Mouse (Mus musculus) spleen, adult 2 months (tissue): Measurements from ENCODE around the gene Hist1h2ak. TPM values are rescaled to one million over a fixed set of nuclear protein-coding genes. Genes with fewer than 3 reads are reported as not detected.
"Not testable (repeated sequence)": the region's sequence is repeated elsewhere in the genome, so short reads cannot be mapped to it uniquely, and the experiment has no call there.

Experiments
- DNase-seq, 2 experiments: peaks; one replicate each; pipeline versions ENCODE4 v3.0.0 to v3.0.0-alpha.2; 2012 to 2021; ENCODE audit warnings: low spot score in 2 of 2, low read depth in 1 of 2
- H3K27ac ChIP-seq: fragments of 200-500 bp; 2 replicates; pipeline ENCODE4 v1.5.1; 2012; ENCODE audit warnings: low read length, inconsistent platforms; ENCODE audit not compliant: insufficient read depth
- H3K27me3 ChIP-seq: fragments of 200-500 bp; 2 replicates; pipeline ENCODE4 v1.6.1; 2012; ENCODE audit warnings: mild to moderate bottlenecking, moderate library complexity, low read length, inconsistent platforms; ENCODE audit not compliant: control insufficient read depth, insufficient read depth
- H3K36me3 ChIP-seq: fragments of 200-500 bp; 2 replicates; pipeline ENCODE4 v1.6.1; 2012; ENCODE audit warnings: mild to moderate bottlenecking, low read length, inconsistent platforms; ENCODE audit not compliant: control insufficient read depth, insufficient read depth
- H3K4me1 ChIP-seq: fragments of 200-500 bp; 2 replicates; pipeline ENCODE4 v1.6.1; 2011; ENCODE audit warnings: inconsistent platforms; ENCODE audit not compliant: control insufficient read depth, insufficient read depth, insufficient read length
- H3K4me3 ChIP-seq: fragments of 200-500 bp; 2 replicates; pipeline ENCODE4 v1.5.1; 2011; ENCODE audit warnings: mild to moderate bottlenecking, inconsistent platforms; ENCODE audit not compliant: insufficient read depth, insufficient read length; ENCODE audit errors: extremely low read depth
- CTCF ChIP-seq: fragments of 200-500 bp; IDR thresholded peaks from 2 replicates; pipeline ENCODE4 v1.5.1; 2011; ENCODE audit warnings: mild to moderate bottlenecking, inconsistent platforms; ENCODE audit not compliant: insufficient read depth, insufficient read length, insufficient replicate concordance; ENCODE audit errors: extremely low read depth
- POLR2A ChIP-seq: fragments of 200-500 bp; IDR thresholded peaks from 2 replicates; pipeline ENCODE4 v1.6.1; 2011; ENCODE audit warnings: low read depth, low read length, inconsistent platforms
- WGBS: fragments of 180-500 bp; shearing (Covaris S2); methylation state at CpG from one replicate; pipeline ENCODE4 v1.1.7; 2018; 5-methylcytosine and 5-hydroxymethylcytosine counted together
- polyA plus RNA-seq: library from polyadenylated mRNA; depleted of rRNA; stranded (reverse); fragments of >200 nt; gene quantifications from 2 replicates; pipeline ENCODE4 v1.2.3, GENCODE M21; 2012; rRNA removed

Gene Hist1h2ak
- 51.8 and 65.5 TPM in 2 replicates for polyA plus RNA-seq

DNA sequence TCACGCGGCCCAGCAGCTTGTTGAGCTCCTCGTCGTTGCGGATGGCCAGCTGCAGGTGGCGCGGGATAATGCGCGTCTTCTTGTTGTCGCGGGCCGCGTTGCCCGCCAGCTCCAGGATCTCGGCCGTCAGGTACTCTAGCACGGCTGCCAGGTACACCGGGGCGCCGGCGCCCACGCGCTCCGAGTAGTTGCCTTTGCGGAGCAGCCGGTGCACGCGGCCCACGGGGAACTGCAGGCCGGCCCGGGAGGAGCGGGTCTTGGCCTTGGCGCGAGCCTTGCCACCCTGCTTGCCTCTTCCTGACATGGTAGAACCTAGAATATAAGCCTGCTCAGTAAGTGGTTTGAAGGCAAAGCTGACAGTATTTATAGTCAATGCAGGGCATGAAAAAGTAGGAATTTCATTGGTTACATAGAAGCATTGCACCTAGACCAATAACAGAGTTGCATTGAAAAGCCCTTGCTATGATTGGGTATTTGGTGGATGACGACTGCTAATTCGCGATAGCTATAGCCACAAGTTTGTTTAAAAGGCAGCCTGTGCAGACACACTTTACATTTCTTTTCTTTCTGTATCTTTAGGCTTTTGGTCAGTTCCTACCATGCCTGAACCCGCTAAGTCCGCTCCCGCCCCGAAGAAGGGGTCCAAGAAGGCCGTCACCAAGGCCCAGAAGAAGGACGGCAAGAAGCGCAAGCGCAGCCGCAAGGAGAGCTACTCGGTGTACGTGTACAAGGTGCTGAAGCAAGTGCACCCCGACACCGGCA lies at the start of gene Hist1h2ak, which contains the start of gene Hist1h2bn:
Gene Hist1h2ak, minus strand, starts transcription at position 304 of the 762 bp plus-strand sequence.
Gene Hist1h2bn, plus strand, starts transcription at position 600 of the 762 bp plus-strand sequence.
- H3K27me3 ChIP-seq, H3K4me1 ChIP-seq, H3K36me3 ChIP-seq: not testable (repeated sequence)
- peak; percentile 50; the same call in 1 of the 2 replicates for TF ChIP-seq POLR2A
- H3K27ac ChIP-seq, result peak within 1 kb of the TSS; percentile 92
- H3K4me3 ChIP-seq, result peak within 1 kb of the TSS; percentile 59
- peak; percentile 60 to 90 for DNase-seq
- under 1% methylated on average over 48 of the region's 50 CpGs for WGBS

DNA sequence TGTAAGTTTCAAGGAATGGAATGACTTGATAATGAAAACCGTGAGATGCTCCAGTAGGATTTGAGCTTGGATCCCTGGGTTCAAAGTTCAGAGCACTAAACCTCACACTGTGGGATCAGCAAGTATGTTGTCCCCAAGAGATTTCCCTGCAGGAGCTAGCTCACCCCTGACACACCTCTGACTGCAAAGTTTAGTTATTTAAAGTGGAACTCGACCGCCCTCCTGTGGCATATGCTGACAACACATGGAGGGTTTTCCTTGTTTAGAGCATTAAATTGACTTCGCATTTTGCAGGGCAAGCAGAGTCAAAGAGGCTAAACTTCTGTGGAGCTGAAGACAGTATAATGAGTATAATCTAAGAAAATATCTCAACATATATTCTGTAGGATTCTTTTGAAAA lies 49.4 kb upstream of the Hist1h2ak start:
- not testable (repeated sequence) for H3K27ac ChIP-seq, DNase-seq, H3K4me1 ChIP-seq, H3K36me3 ChIP-seq, H3K27me3 ChIP-seq, H3K4me3 ChIP-seq
- WGBS, result no CpG with 5 or more reads among the region's 4 CpGs

DNA sequence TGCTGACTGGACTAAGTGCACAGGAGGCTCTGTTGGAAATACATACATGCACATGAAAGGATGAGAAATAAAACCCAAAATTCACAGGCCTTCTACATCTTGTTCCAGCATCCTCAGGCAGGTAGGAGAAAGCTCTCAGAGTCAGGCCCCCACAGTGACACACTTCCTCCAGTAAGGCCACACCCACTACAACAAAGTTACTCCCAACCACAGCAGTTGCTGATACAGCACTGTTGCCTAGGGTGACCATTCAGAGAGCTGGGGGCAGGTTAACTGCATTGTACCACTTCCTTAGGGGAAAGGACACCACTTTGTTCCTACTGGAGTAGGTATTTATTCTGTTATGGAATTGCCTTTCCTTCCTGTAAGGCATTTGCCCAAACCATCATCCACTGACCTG lies 43.5 kb upstream of the Hist1h2ak start:
- not testable (repeated sequence) for H3K4me3 ChIP-seq, H3K36me3 ChIP-seq, H3K4me1 ChIP-seq, H3K27me3 ChIP-seq, H3K27ac ChIP-seq, DNase-seq

DNA sequence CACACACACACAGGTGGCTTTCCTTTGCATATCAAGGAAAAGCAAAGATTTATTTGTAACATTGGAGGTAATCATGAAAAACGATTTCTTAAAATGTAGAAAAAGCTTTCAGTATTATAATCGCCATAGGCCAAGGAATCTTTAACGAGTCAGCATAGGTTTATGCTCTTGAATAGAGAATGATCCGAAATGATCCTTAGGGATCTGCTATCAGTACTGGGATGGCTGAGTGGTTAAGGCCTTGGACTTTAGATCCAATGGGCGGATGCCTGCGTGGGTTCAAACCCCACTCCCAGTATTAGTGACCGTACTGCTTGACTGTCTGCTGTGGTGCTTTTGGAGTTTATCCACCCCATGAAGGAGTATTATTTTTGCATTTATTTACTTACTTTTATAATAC lies 42.0 kb upstream of the Hist1h2ak start:
- DNase-seq, result no peak
- WGBS, result 94% methylated on average over 7 of the region's 7 CpGs
- Histone ChIP-seq H3K4me3 (no peak overlapping the region), H3K36me3 (no peaks in the 10 kb centered on the region), H3K4me1 (no peaks in the 10 kb centered on the region), H3K27ac (no peak overlapping the region), H3K27me3 (no peaks in the 10 kb centered on the region)
- no peak for TF ChIP-seq POLR2A

DNA sequence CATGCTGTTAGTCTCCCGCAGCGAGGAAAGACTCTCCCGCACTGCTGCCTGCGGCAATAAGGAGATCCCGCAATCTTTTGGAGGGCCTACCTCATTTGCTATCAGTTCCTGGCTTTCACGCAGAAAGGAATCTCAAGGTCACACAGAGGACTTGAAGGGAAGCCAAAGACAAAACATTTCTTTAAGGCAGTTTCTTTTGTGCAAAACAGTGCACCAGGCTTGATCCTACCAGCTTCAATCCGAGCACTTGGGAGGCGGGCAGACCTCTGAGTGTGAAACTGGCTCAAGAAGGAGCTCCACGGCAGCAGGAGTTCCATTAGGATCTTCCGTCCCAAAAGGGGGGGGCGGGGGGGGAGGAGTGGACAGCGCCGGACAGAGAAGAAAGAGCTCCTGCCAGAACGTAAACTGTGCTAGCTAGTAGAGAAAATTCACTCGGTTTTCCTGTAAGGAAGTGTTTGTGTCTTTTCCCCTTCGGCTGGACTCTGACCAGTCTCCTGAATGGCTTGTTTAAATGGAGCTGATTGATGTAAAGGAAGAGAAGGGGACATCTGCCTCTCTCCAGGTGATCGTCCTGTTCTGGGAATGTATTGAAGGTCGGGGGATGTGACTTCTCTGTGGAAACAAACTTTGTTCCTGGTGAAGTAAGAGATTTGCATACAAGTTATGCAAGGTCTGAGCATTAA lies 37.1 kb upstream of the Hist1h2ak start:
- Histone ChIP-seq H3K4me3 (no peak overlapping the region), H3K36me3 (no peaks in the 10 kb centered on the region), H3K27ac (no peak overlapping the region), H3K27me3 (no peaks in the 10 kb centered on the region), H3K4me1 (no peaks in the 10 kb centered on the region)
- no peak for DNase-seq
- TF ChIP-seq CTCF, result no peak
- no peak for TF ChIP-seq POLR2A
- WGBS, result 64% methylated on average over 18 of the region's 18 CpGs

DNA sequence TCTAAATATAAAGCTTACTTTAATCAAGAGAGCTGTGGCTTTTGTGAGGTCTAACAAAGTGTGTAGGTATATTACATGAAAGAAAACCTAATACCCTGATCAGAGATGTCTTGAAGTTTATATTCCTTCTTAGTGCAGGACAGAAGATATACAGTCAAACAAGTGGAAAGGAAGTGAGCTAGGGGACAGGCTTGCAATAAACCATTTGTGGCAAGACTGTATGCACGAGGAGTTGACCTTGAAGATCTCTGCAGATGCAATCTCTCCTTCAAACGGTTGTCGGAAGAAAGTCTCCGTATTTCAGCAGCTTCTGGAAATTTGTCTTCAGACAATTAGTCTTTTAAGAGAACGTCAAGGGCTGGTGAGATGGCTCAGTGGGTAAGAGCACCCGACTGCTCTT lies 36.3 kb upstream of the Hist1h2ak start:
- H3K27ac ChIP-seq, result no peak overlapping the region
- TF ChIP-seq CTCF (no peak), POLR2A (no peak)
- H3K27me3 ChIP-seq, result no peaks in the 10 kb centered on the region
- no peaks in the 10 kb centered on the region for H3K36me3 ChIP-seq
- WGBS, result 65% methylated on average over 6 of the region's 6 CpGs
- no peak for DNase-seq
- H3K4me3 ChIP-seq, result no peak overlapping the region
- no peaks in the 10 kb centered on the region for H3K4me1 ChIP-seq

DNA sequence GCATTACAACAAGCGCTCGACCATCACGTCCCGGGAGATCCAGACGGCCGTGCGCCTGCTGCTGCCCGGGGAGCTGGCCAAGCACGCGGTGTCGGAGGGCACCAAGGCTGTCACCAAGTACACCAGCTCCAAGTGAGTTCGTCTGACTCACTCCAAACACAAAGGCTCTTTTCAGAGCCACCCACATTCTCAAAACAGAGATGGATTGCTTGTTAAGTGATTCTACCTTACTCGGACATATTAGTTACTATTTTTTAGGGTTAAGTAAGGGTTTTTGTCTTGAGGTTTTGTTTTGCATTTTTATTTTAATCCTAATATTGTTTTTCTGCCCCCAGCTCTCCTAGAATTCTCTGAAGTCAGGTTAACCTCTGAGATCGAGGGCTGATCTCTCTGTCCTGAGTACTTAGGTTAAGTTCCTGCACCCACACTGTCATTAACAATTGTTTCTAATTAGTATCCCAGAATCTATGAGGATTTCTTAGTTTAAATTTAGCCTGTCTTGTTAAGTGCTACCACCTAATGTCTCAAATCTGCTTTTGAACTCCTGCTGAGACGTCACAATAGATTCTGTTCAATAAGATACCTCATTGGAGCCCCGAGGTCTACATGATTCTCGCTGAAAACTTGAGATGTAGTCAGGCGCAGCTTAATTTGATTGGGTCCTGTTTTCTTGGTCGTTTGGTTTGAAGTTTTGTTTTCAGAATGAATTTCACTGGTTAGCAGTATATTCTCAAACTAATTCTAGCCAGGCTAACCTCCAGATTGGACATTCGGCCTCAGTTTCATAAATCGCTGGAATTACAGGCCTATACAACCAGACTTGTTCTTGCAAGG lies 34.4 kb upstream of the Hist1h2ak start:
- TF ChIP-seq POLR2A (no peak), CTCF (no peak)
- no peaks in the 10 kb centered on the region for H3K4me1 ChIP-seq
- H3K27ac ChIP-seq, result no peak overlapping the region
- no peaks in the 10 kb centered on the region for H3K27me3 ChIP-seq
- no peak overlapping the region for H3K4me3 ChIP-seq
- 27% methylated on average over 18 of the region's 21 CpGs for WGBS
- no peaks in the 10 kb centered on the region for H3K36me3 ChIP-seq
- DNase-seq, result no peak

DNA sequence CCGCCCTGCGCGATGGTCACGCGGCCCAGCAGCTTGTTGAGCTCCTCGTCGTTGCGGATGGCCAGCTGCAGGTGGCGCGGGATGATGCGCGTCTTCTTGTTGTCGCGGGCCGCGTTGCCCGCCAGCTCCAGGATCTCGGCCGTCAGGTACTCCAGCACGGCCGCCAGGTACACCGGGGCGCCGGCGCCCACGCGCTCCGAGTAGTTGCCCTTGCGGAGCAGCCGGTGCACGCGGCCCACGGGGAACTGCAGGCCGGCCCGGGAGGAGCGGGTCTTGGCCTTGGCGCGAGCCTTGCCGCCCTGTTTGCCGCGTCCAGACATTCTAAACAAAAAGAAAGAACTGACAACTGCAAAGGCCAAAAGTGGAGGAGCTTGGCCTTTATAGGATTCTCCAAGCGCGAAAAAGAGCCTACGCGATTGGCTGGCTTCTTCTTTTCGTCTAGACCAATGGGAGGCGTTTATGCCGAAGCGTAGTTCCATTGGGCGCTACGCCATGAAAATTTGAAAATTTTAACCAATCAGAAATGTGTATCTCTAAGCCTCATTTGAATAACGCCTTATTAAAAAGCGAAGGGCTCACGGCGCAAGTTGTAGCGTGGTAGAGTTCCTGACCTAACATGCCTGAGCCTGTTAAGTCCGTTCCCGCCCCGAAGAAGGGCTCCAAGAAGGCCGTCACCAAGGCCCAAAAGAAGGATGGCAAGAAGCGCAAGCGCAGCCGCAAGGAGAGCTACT lies 33.4 kb upstream of the Hist1h2ak start, which contains the start of the genes Hist1h2an and Hist1h2bp:
Gene Hist1h2an, minus strand, starts transcription at position 320 of the 731 bp plus-strand sequence.
Gene Hist1h2bp, plus strand, starts transcription at position 563 of the 731 bp plus-strand sequence.
- DNase-seq, result peak; percentile 73 to 96
- H3K36me3 ChIP-seq, H3K27me3 ChIP-seq, H3K4me1 ChIP-seq: not testable (repeated sequence)
- WGBS, result under 1% methylated on average over 43 of the region's 63 CpGs
- Histone ChIP-seq H3K4me3 (peak within 1 kb of the TSS; percentile 53), H3K27ac (peak within 1 kb of the TSS; percentile 79)
